Mouse (Mus musculus): Measurements from ENCODE around the gene Kcna2.

DNA sequence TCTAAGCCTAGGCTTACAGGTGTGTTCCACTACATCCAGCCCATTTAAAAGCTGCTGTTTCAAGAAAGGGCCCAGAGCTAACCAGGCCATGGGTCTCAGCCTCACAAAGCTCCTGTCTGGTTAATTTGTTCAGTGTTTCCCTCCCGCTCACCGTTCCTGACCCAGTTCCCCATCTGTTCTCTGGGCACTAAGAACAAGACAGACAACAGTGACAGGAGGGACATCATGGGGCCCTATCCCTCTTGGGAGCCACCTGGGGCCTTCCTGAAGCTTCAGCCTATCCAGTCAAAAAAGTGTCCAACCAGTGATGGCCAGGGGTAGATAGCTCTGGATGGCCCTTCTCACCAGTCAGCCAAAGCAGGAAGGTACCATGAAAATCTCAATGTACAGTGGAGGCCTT is 61.8 kb downstream of the Kcna2 start:
- TF ChIP-seq EP300 (IDR thresholded peaks at IDR 0.05) (no peak), CTCF (IDR thresholded peaks at IDR 0.05) (no peak)

Measured in lung, postnatal 0 days (tissue).